Mouse (Mus musculus) liver, embryonic 13.5 days (tissue): Measurements from ENCODE around the gene Aspdh. TPM values are rescaled to one million over a fixed set of nuclear protein-coding genes. Genes with fewer than 3 reads are reported as not detected.

Source experiments
- ATAC-seq: fragments of 200-750 bp; cut with Nextera tagmentation; 2 replicates; pipeline ENCODE4 v1.8.0; 2017; ENCODE audit warnings: low read depth, mild to moderate bottlenecking, moderate number of reproducible peaks, moderate library complexity
- DNase-seq: peaks from one replicate; pipeline ENCODE4 v3.0.0; 2022
- H3K27ac ChIP-seq: fragments of 300-500 bp; sonication (generic); 2 replicates; pipeline ENCODE4 v1.5.1; 2015; ENCODE audit warnings: moderate library complexity, mild to moderate bottlenecking, inconsistent platforms
- H3K27me3 ChIP-seq: fragments of 300-500 bp; sonication (generic); 2 replicates; pipeline ENCODE4 v1.6.1; 2015; ENCODE audit warnings: mild to moderate bottlenecking, inconsistent platforms
- H3K36me3 ChIP-seq: fragments of 300-500 bp; sonication (generic); 2 replicates; pipeline ENCODE4 v1.6.1; 2015; ENCODE audit warnings: mild to moderate bottlenecking, inconsistent platforms
- H3K4me1 ChIP-seq: fragments of 300-500 bp; sonication (generic); replicated peaks from 2 replicates; pipeline ENCODE4 v1.6.1; 2015; ENCODE audit warnings: inconsistent platforms
- H3K4me2 ChIP-seq: fragments of 300-500 bp; sonication (generic); 2 replicates; pipeline ENCODE4 v1.6.1; 2015; ENCODE audit warnings: inconsistent platforms, mild to moderate bottlenecking, moderate library complexity
- H3K4me3 ChIP-seq: fragments of 300-500 bp; sonication (generic); replicated peaks from 2 replicates; pipeline ENCODE4 v1.5.1; 2015; ENCODE audit warnings: mild to moderate bottlenecking, inconsistent platforms
- H3K9ac ChIP-seq: fragments of 300-500 bp; sonication (generic); 2 replicates; pipeline ENCODE4 v1.6.1; 2015; ENCODE audit warnings: mild to moderate bottlenecking, inconsistent platforms
- H3K9me3 ChIP-seq: fragments of 300-500 bp; sonication (generic); replicated peaks from 2 replicates; pipeline ENCODE4 v1.6.1; 2016; ENCODE audit warnings: inconsistent platforms
- WGBS: fragments of 180-500 bp; shearing (Covaris S2); methylation state at CpG from one replicate; pipeline ENCODE4 v1.1.7; 2015; ENCODE audit not compliant: insufficient replicate concordance; 5-methylcytosine and 5-hydroxymethylcytosine counted together
- polyA plus RNA-seq: library from polyadenylated mRNA; unstranded; fragments of >200 nt; fragmentation: Nextera tagmentation; extraction: Ambion mirVana; gene quantifications from 2 replicates; pipeline ENCODE4 v1.2.1, GENCODE M21; 2015

Gene Aspdh
- polyA plus RNA-seq: 6.0 and 6.9 TPM in 2 replicates

DNA sequence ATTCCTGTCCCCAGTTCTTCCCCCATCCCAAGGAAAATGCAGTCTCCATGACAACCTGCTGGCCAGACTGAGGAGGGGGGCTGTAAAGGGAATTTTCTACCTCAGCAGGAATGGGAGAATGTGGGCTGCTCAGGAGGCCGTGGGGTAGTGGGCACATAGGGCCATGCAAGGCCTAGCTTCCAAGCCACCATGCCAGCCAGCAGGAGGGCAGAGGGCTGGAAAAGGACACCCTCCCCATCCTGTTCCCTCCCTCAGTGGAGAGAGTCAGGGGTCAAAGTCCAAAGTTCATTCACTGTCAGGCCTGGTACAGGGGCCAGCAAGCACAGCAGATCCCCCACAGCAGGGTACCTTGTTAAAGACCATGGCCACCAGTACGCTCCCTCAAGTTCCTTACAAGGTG is at the start of gene Aspdh:
Aspdh (plus strand) TSS at position 281 of the 400 bp plus-strand sequence.
- Histone ChIP-seq H3K4me2 (peak within 1 kb of the TSS; percentile 92), H3K27me3 (peaks cover 53% of the 10 kb centered on the region), H3K36me3 (0 out of 2 replicates have a peak, but pooled peaks cover 10% of the 10 kb centered on the region), H3K27ac (peak within 1 kb of the TSS; percentile 15; the same call in 1 of the 2 replicates), H3K4me1 (peaks cover 62% of the 10 kb centered on the region), H3K9me3 (no peaks in the 10 kb centered on the region), H3K4me3 (peak within 1 kb of the TSS; percentile 16), H3K9ac (peak within 1 kb of the TSS; percentile 42)
- 60% methylated on average over 2 of the region's 2 CpGs for WGBS
- no peak for ATAC-seq
- no peak for DNase-seq

- Histone ChIP-seq H3K9me3 (no peaks in the 10 kb centered on the region), H3K36me3 (no peaks in the 10 kb centered on the region), H3K27ac (no peak overlapping the region), H3K4me1 (no peaks in the 10 kb centered on the region), H3K27me3 (peaks cover 74% of the 10 kb centered on the region), H3K4me3 (no peak overlapping the region), H3K9ac (no peak overlapping the region), H3K4me2 (no peak overlapping the region)
- ATAC-seq: no peak
- DNase-seq: no peak
- WGBS: 23% methylated on average over 8 of the region's 8 CpGs
Measured at GRCm38 (mm10) chr7:44427666-44428065, 37.5 kb upstream of the Aspdh start.

GRCm38 (mm10) chr7:44428171-44428950 is 36.8 kb upstream of the Aspdh start:
- no peaks in the 10 kb centered on the region for H3K36me3 ChIP-seq
- H3K27me3 ChIP-seq: peaks cover 76% of the 10 kb centered on the region
- 4% methylated on average over 17 of the region's 38 CpGs for WGBS
- H3K27ac ChIP-seq: no peak overlapping the region
- no peaks in the 10 kb centered on the region for H3K9me3 ChIP-seq
- peak overlapping the region; percentile 49; the same call in 1 of the 2 replicates for H3K4me2 ChIP-seq
- ATAC-seq (no peak), DNase-seq (no peak)
- H3K4me1 ChIP-seq: peaks cover 5% of the 10 kb centered on the region
- 0 out of 2 replicates have a peak overlapping the region, but pooled peaks have one; percentile 30 for H3K4me3 ChIP-seq
- no peak overlapping the region for H3K9ac ChIP-seq

DNA sequence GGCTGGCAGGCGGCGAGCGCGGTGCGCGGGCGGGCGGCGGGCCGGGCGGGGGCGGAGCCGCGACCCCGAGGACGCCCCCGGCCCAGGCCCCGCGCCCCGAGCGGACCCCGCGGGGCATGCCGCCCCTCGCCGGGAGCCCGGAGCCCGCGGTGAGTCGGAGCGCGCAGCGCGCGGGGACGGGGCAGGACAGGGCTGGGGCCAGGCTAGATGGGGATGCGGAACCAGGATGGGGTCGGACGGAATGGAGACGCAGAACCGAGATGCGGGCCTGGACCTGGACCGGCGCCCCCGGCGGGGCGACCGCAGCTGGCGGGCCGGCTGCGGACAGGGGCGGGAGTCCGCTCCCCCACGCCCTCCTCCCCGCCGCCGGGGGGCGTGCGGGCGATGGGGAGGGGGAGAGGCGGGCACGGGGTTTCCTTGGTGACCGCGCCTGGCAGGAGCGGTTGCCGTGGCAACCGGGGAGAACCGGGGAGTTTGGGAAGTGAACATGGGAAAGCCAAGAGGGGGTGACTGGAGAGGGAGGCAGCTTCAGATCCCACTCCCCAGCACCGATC is 36.1 kb upstream of the Aspdh start, which contains the start of gene Lrrc4b:
Lrrc4b (plus strand) TSS at position 51 of the 554 bp plus-strand sequence.
- Histone ChIP-seq H3K27me3 (peaks cover 77% of the 10 kb centered on the region), H3K9ac (no peak within 1 kb of the TSS), H3K4me3 (peak within 1 kb of the TSS; percentile 30; the same call in 1 of the 2 replicates), H3K4me1 (peaks cover 12% of the 10 kb centered on the region), H3K27ac (no peak within 1 kb of the TSS), H3K4me2 (peak within 1 kb of the TSS; percentile 49), H3K36me3 (no peaks in the 10 kb centered on the region), H3K9me3 (no peaks in the 10 kb centered on the region)
- WGBS: 2% methylated on average over 37 of the region's 69 CpGs
- DNase-seq (no peak), ATAC-seq (no peak)

DNA sequence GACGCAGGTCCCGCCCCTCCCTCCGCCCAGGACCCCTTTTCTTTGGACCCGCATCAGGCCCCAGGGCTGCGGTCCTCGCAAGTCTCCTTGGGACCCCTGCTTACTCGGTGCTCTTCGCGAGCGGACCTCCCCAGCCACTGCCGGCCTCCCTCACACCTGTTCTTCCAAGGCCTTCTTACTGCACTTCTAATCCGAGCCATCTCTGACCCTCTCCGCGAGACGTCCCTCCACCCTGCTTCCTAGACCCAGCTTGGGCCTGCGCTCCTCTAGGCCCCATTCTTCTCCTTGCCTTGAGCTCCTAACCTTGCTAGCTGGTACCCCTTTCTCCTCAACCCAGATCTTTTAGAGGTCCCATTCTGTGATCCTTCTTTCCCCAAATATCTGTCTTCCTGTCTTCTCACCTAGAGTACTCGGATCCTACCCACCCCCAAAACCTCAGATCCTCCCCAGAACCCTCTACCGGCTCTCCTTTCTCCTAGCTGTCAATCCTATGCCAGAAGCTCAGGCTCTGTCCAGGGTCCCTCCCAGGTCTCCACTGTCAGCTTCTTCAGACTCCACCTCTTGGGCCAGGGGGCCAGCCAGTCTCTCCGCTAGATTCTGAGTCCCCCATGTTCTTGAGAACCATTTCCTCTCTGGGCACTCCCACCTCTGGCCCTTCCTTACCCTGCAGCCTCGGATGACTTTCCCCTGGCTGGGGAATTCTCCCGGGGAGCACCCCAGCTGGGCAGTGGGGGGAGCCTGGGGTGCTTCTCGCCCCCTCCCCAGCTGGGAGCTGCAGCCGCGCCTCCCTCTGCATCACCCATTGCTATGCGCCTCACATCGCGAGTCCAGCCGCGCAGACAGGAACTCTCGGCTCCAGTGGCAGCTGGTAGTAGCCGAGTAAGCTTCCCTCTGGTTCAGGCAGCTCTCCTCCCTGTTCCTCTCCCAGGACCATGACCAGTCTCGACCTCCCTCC is 35.4 kb upstream of the Aspdh start:
- H3K27me3 ChIP-seq: peaks cover 81% of the 10 kb centered on the region
- H3K4me2 ChIP-seq: peak overlapping the region; percentile 49; the same call in 1 of the 2 replicates
- H3K9ac ChIP-seq: no peak overlapping the region
- 0 out of 2 replicates have a peak overlapping the region, but pooled peaks have one; percentile 30 for H3K4me3 ChIP-seq
- 4% methylated on average over 30 of the region's 32 CpGs for WGBS
- no peak for ATAC-seq
- H3K4me1 ChIP-seq: peaks cover 14% of the 10 kb centered on the region
- H3K9me3 ChIP-seq: no peaks in the 10 kb centered on the region
- H3K36me3 ChIP-seq: no peaks in the 10 kb centered on the region
- no peak overlapping the region for H3K27ac ChIP-seq
- no peak for DNase-seq

GRCm38 (mm10) chr7:44432550-44432949 is 32.6 kb upstream of the Aspdh start:
- ATAC-seq (no peak), DNase-seq (no peak)

DNA sequence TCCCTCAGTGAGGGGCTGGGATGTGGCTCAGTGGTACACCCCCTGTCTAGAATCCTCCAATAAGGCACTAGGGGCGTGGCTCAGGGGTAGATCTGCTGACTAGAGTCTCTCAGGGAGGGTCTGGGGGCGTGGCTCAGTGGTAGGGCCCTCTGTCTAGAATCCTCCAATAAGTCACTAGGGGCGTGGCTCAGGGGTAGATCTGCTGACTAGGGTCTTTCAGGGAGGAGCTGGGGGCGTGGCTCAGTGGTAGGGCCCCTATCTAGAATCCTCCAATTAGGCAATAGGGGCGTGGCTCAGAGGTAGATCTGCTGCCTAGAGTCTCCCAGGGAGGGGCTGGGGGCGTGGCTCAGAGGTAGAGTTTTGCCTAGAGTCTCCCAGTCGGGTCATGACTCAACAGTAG is 31.8 kb upstream of the Aspdh start:
- H3K27ac ChIP-seq: no peak overlapping the region
- H3K4me3 ChIP-seq: no peak overlapping the region
- no peaks in the 10 kb centered on the region for H3K36me3 ChIP-seq
- H3K9ac ChIP-seq: no peak overlapping the region
- H3K4me1 ChIP-seq: peaks cover 30% of the 10 kb centered on the region
- ATAC-seq (peak; percentile 84), DNase-seq (peak; percentile 86)
- peaks cover 84% of the 10 kb centered on the region for H3K27me3 ChIP-seq
- no peak overlapping the region for H3K4me2 ChIP-seq
- WGBS: 3% methylated on average over 7 of the region's 7 CpGs
- no peaks in the 10 kb centered on the region for H3K9me3 ChIP-seq

More at GRCm38 (mm10) chr7:44432550-44432949, 32.6 kb upstream of the Aspdh start:
- H3K36me3 ChIP-seq: no peaks in the 10 kb centered on the region
- H3K4me2 ChIP-seq: no peak overlapping the region
- 69% methylated on average over 6 of the region's 6 CpGs for WGBS
- no peak overlapping the region for H3K9ac ChIP-seq
- H3K27me3 ChIP-seq: peaks cover 84% of the 10 kb centered on the region
- peaks cover 30% of the 10 kb centered on the region for H3K4me1 ChIP-seq
- no peaks in the 10 kb centered on the region for H3K9me3 ChIP-seq
- no peak overlapping the region for H3K4me3 ChIP-seq
- H3K27ac ChIP-seq: no peak overlapping the region

GRCm38 (mm10) chr7:44434089-44434488 is 31.1 kb upstream of the Aspdh start:
- Histone ChIP-seq H3K27ac (no peak overlapping the region), H3K36me3 (no peaks in the 10 kb centered on the region), H3K4me2 (no peak overlapping the region), H3K4me1 (peaks cover 30% of the 10 kb centered on the region), H3K9ac (no peak overlapping the region), H3K4me3 (no peak overlapping the region), H3K9me3 (no peaks in the 10 kb centered on the region), H3K27me3 (peaks cover 83% of the 10 kb centered on the region)
- ATAC-seq: no peak
- no peak for DNase-seq
- 68% methylated on average over 9 of the region's 9 CpGs for WGBS

- WGBS: 43% methylated on average over 5 of the region's 5 CpGs
- no peak overlapping the region for H3K9ac ChIP-seq
Measured at GRCm38 (mm10) chr7:44435796-44436195, 29.4 kb upstream of the Aspdh start.

GRCm38 (mm10) chr7:44436267-44436666 is 28.9 kb upstream of the Aspdh start:
- Histone ChIP-seq H3K4me2 (no peak overlapping the region), H3K27me3 (peaks cover 83% of the 10 kb centered on the region), H3K9me3 (no peaks in the 10 kb centered on the region), H3K4me3 (no peak overlapping the region), H3K4me1 (peaks cover 30% of the 10 kb centered on the region), H3K36me3 (no peaks in the 10 kb centered on the region), H3K9ac (no peak overlapping the region), H3K27ac (no peak overlapping the region)
- ATAC-seq (no peak), DNase-seq (no peak)
- 5% methylated on average over 1 of the region's 1 CpGs for WGBS

More at GRCm38 (mm10) chr7:44435796-44436195, 29.4 kb upstream of the Aspdh start:
- Histone ChIP-seq H3K9me3 (no peaks in the 10 kb centered on the region), H3K36me3 (no peaks in the 10 kb centered on the region), H3K27ac (no peak overlapping the region), H3K4me3 (no peak overlapping the region), H3K4me2 (no peak overlapping the region), H3K4me1 (peaks cover 30% of the 10 kb centered on the region), H3K27me3 (peaks cover 83% of the 10 kb centered on the region)
- no peak for DNase-seq
- no peak for ATAC-seq

- no peak overlapping the region for H3K4me2 ChIP-seq
Measured at GRCm38 (mm10) chr7:44437188-44437587, 28.0 kb upstream of the Aspdh start.

More at GRCm38 (mm10) chr7:44437188-44437587, 28.0 kb upstream of the Aspdh start:
- 28% methylated on average over 1 of the region's 1 CpGs for WGBS
- H3K27me3 ChIP-seq: peaks cover 83% of the 10 kb centered on the region
- ATAC-seq (no peak), DNase-seq (no peak)
- peaks cover 30% of the 10 kb centered on the region for H3K4me1 ChIP-seq
- no peak overlapping the region for H3K9ac ChIP-seq
- H3K4me3 ChIP-seq: no peak overlapping the region
- H3K36me3 ChIP-seq: no peaks in the 10 kb centered on the region
- no peak overlapping the region for H3K27ac ChIP-seq
- H3K9me3 ChIP-seq: no peaks in the 10 kb centered on the region
